9 mouse cellular contexts compared by ENCODE assay signal in genomic region chr1:194658459-194659160, GRCm38 (mm10). TPM values are rescaled to one million over a fixed set of nuclear protein-coding genes. Genes with fewer than 3 reads are reported as not detected.
DNase-seq lines count a peak whose midpoint lies in the region.
"Had no signal": no experiment of that assay in that cellular context is flagged by ENCODE, and none has a peak within 500 bp of the region (broad histone marks: within the 10 kb centered on the region; RNA-seq: fewer than 3 reads in every experiment).

No protein-coding gene starts in this region.

- peak; percentile 14 for DNase-seq in gastrocnemius, adult 18-20 months (ENCODE audit: low spot score)
- no peak for DNase-seq in gastrocnemius, postnatal 36 days
- DNase-seq in Muller cell, postnatal 12 days (ENCODE audit: inconsistent ontology term) = peak; percentile 90
- peak; percentile 63 to 84 for DNase-seq in heart, adult 9 months (ENCODE audit: low spot score in 2 of 2)
- DNase-seq in kidney, postnatal 10 days = peak; percentile 61
- DNase-seq in embryo, embryonic 10 days (ENCODE audit: low spot score) = no peak
- DNase-seq in gastrocnemius, postnatal 10 days = no peak
- no peak for DNase-seq in cerebellum, adult 8-10 months

- intact Hi-C loops in gastrocnemius, postnatal 36 days (cut with DNase I) = no loop called here

RNA-seq across cellular contexts. Expression of gene Plxna2, which starts 40.6 kb away (rescaled TPM):
- total RNA-seq in gastrocnemius, adult 18-20 months (2021) = 10 to 100 TPM in 1 of 2 experiments, 1 to 10 TPM in 1; 9.7 to 10.3 TPM
- 1 to 10 TPM; 6.6 to 8.5 TPM for total RNA-seq in gastrocnemius, postnatal 36 days (2021)
- total RNA-seq in gastrocnemius, postnatal 10 days (2021) = 10 to 100 TPM; 15.8 to 20.0 TPM
- total RNA-seq: neutrophil, adult 5-6 weeks had no signal

Comparison
In these comparisons a context has a peak if more than half of its experiments do, and no peak if none do; other contexts are left out.
1. DNase-seq: peak in gastrocnemius, adult 18-20 months (single experiment), Muller cell, postnatal 12 days (single experiment), heart, adult 9 months (2 of 2) and kidney, postnatal 10 days (single experiment); none in gastrocnemius, postnatal 36 days (0 of 2), embryo, embryonic 10 days (single experiment), gastrocnemius, postnatal 10 days (single experiment) and cerebellum, adult 8-10 months (single experiment).